Mouse (Mus musculus) MN1 (cell line): ENCODE results near the gene Avp.

Experiments
- DNase-seq: peaks from one replicate; pipeline ENCODE4 v3.0.0-alpha.2; 2016; ENCODE audit warnings: low spot score

Avp gene

GRCm38 (mm10) chr2:130569926-130570325 is 12.4 kb downstream of the Avp start:
- DNase-seq, result no peak

DNA sequence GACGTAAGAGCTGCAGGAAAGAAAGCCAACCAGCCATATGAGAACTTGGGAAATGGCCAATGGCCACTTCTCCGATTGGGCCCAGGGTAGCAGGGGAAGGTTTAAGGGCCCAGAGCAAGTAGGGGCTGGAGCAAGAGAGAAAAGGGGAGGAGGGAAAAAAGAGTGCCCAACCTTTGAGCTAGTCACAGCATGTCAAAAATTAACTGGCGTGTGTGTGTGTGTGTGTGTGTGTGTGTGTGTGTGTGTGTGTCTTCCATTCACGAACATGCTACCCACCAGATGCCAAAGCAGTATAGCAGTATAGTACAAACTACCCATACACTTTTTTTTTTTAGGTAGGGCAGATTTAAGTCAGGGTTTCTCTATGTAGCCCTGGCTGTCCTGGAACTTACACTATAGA is 13.4 kb downstream of the Avp start:
- no peak for DNase-seq

DNA sequence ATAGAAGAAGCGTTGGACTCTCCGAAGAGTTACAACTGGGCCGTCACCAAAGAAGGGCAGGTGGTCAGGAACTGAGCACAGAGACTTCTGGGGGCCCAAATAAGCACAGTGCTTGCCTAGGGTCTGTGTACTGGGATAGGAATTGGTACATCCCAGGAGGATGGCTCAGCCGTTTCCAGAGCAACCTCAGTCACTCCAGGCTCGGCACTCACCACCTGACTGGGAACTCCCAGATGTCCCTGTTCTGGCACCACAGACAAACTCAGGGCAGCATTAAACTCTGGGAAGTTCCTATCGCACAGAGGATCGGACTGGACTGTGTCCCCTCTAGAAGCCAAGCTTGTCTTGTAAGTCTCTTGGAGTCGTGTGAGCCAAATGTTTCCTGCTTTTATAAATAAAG is 17.4 kb downstream of the Avp start:
- peak; percentile 52 for DNase-seq

DNA sequence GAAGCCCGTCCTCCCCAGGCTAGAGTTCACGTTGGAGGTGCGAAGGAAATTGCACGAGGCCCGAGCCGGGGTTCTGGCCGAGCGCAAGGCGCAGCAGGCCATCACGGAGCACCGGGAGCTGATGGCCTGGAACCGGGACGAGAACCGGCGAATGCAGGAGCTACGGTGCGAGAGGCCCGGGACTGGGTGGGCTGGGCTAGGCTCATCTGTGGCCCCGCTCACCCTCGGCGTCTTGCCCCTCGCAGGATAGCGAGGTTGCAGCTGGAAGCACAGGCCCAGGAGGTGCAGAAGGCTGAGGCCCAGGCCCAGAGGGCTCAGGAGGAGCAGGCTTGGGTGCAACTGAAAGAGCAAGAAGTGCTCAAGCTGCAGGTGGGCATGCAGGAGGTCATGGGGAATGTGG is 18.3 kb downstream of the Avp start:
- peak; percentile 18 for DNase-seq

GRCm38 (mm10) chr2:130563212-130564055 is 18.9 kb downstream of the Avp start, which contains the start of gene Mrps26:
Gene Mrps26 (plus strand): TSS chr2:130563742.
- peak; percentile 93 for DNase-seq

GRCm38 (mm10) chr2:130558015-130558414 is 24.3 kb downstream of the Avp start:
- no peak for DNase-seq

DNA sequence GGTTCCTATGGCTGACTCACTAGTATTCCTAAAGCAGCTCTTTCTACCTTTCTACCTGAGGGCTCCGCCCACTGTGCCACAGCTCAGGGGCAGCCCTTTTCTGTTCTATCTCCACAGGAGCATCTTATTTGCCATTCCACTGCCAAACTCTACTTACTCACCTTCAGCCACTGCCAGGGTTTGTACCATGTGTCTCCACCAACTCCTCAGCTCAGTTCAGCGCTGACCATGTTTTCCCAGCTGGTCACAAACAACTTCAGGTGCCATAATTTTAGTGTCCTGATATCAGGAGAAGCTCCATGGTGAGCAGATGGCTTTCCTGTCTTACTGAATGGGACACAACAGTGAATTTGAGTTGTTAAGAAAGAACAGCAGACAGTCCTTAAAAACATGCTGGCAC is 24.9 kb downstream of the Avp start:
- DNase-seq, result no peak

GRCm38 (mm10) chr2:130556292-130556691 is 26.1 kb downstream of the Avp start:
- DNase-seq, result no peak

DNA sequence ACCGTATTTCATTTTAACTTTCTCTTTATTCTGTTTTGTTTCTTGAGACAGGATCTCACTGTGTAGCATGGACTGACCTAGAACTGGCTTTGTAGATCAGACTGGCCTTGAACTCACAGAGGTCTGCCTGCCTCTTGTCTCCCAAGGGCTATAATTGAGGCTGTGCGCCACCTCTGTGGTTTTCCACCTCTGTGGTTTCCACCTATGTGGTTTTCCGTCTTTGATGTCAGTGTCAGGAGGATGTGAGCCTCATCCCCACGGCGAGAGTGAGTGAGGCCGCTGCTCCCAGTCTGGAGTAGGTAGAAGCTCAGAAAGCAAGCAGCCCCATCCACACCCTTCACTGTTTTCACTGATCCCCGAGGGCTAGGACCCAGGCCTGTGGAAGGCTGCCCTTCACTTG is 27.5 kb downstream of the Avp start:
- DNase-seq, result no peak

DNA sequence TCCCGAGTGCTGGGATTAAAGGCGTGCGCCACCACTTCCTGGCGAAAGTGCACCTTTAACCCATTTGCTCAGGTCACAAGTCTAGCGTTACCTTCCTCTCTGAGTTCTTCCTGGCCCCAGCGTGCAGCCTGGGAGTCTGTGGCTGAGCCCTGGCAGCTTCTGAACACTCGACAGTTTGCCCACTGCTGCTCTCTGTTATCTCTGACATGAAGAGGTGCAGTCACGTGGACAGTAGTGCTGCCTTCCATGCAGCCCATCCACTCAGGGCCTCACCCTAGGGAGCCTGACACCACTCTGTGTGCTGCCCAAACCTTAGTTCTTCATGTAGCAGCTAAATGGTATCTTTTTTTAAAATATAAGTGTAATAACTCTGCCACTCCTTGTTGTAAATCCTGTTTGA is 35.4 kb downstream of the Avp start:
- no peak for DNase-seq

DNA sequence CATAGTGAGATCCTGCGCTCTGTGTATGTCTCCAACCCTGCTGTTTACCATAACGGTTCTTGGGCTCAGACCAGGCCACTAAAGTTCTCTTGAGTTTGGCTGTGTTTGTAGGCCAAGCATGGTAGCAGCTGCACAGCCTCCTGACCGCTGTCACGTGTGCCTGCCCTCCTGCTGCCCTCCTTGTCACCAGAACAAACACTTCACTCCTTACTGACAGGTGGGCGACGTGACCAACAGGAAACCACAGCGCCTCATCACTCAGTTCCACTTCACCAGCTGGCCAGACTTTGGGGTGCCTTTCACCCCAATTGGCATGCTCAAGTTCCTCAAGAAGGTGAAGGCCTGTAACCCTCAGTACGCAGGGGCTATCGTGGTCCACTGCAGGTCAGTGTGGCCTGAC is 42.1 kb downstream of the Avp start:
- no peak for DNase-seq

DNA sequence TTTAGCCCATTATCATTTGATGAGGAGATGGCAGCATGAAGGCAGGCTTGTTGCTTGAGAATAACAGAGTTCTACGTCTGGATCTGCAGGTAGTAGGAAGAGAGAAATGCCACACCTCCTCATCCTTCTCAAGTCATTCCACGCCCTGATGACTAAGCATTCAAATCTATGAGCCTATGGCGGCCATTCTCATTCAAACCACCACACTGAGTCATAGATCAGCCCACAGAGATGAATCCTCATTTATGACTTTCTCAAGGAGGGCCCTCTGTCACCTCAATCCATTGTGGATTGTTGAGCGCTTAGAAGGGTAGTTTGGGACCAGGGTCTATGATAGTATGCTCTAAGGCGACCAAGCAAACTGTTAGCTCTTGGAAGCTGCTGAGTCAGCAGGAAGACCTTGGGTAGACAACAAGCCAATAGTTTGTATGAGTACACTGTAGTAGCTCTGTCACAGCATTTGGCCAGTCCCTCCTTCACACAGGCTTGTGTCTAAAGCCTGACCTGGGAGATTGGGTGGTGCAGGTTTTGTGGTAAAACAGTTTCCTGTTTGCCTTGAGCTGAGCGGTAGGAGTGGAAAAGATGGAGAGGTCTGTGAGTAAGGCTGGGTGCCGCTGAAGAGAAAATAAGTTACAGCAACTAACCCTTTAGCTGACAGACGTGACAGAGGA is 43.3 kb downstream of the Avp start:
- no peak for DNase-seq

GRCm38 (mm10) chr2:130536890-130537289 is 45.5 kb downstream of the Avp start:
- no peak for DNase-seq

- DNase-seq, result no peak
These were observed 47.3 kb downstream of the Avp start for GRCm38 (mm10) chr2:130535017-130535416.

DNA sequence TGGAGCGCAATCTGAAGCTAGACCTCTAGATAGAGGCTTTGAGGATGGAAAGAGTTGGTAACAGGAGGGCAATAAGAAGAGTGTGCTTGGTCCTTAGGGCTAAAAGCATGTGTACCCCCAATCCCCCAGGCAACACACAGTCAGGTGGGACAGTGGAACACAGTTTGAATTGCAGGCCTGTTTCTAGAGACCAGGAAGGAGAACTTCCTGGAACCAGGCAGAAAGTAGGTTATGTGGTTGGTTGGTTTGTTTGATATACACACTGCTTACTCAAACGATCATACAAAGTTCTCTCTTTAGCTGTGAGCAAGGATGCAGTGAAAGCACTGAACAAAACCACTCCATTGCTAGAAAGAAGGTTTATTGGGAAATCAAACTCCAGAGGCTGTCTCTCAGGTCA is 50.2 kb downstream of the Avp start:
- no peak for DNase-seq
